In the genomic region with DNA sequence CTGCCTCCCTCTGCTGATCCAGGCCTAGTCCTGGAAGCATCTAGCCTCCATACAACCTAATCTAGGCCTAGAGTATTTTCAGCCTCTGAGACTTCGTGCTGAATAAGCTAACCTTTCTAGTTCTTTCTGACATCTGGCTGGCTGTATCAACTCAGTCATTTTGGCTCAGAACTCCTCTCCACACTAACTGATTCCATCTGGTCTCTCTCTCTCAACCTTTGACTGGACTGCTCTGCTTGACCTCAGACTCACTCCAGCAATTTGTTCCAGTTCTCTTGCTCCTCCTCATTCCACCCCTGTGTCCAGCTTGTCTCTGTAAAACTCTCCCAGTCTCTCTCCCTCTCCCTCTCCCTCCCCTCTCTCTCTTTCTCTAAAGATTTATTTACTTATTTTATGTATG, we compare ENCODE assay signal across 18 mouse cellular contexts. TPM values are rescaled to one million over a fixed set of nuclear protein-coding genes. Genes with fewer than 3 reads are reported as not detected.
A peak's percentile ranks its signal among the peaks of the same experiment; 100 is the strongest.
DNase-seq lines count a peak whose midpoint lies in the region; ATAC-seq and TF ChIP-seq lines count a peak whose summit lies in the region.
"Had no signal": no experiment of that assay in that cellular context is flagged by ENCODE, and none has a peak within 500 bp of the region (broad histone marks: within the 10 kb centered on the region; RNA-seq: fewer than 3 reads in every experiment).

No protein-coding gene starts in this region.

- no peaks in the 10 kb centered on the region for H3K27me3 ChIP-seq in lung, embryonic 14.5 days (ENCODE audit: insufficient read depth, low read length)
- no peaks in the 10 kb centered on the region for H3K27me3 ChIP-seq in embryonic facial prominence, embryonic 14.5 days (replicated peaks; ENCODE audit: control insufficient read depth, insufficient read depth, low read length)

- peak; percentile 53 for DNase-seq in lung, embryonic 14.5 days
- DNase-seq in lung, postnatal 25 days (ENCODE audit: low spot score) = no peak
- peak; percentile 61 for DNase-seq in embryonic facial prominence, embryonic 14.5 days (ENCODE audit: low spot score)
- DNase-seq in kidney, adult 8-10 months = peak; percentile 59 to 74
- peak; percentile 52 to 78 for DNase-seq in kidney, postnatal 36 days
- no peak for DNase-seq in spleen, postnatal 10 days (ENCODE audit: low spot score in 2 of 2)
- DNase-seq in adrenal gland, adult (ENCODE audit: inconsistent age in 2 of 2, low spot score in 1 of 2) = no peak
- DNase-seq: adrenal gland, postnatal 14 days; cerebellum, adult 8-10 months; forebrain, postnatal 0 days; gastrocnemius, postnatal 10 days; heart, adult 2 months; thymus, adult 18-20 months had no signal

- no peaks in the 10 kb centered on the region for H3K4me1 ChIP-seq in lung, embryonic 14.5 days (ENCODE audit: insufficient read depth)
- H3K4me1 ChIP-seq in embryonic facial prominence, embryonic 14.5 days (ENCODE audit: control insufficient read depth, insufficient read depth, low read length) = peaks cover 2% of the 10 kb centered on the region; the same call in 1 of the 2 replicates

- TF ChIP-seq CTCF in lung, embryonic 14.5 days (IDR thresholded peaks at IDR 0.05; ENCODE audit: low read depth) = no peak

- no peaks in the 10 kb centered on the region for H3K36me3 ChIP-seq in lung, embryonic 14.5 days (ENCODE audit: insufficient read depth)
- H3K36me3 ChIP-seq in embryonic facial prominence, embryonic 14.5 days (ENCODE audit: control insufficient read depth, insufficient read depth, low read length) = no peaks in the 10 kb centered on the region
- H3K36me3 ChIP-seq: liver, embryonic 15.5 days; midbrain, embryonic 10.5 days had no signal

- ATAC-seq in lung, embryonic 14.5 days (ENCODE audit: insufficient read depth) = no peak
- no peak for ATAC-seq in embryonic facial prominence, embryonic 14.5 days (ENCODE audit: low read depth)
- ATAC-seq: CD4-positive, CD25-positive, alpha-beta regulatory T cell, adult 4 months; forebrain, postnatal 0 days had no signal

- no peak overlapping the region for H3K4me2 ChIP-seq in lung, embryonic 14.5 days
- H3K4me2 ChIP-seq in embryonic facial prominence, embryonic 14.5 days (ENCODE audit: low read depth, low read length) = no peak overlapping the region
- H3K4me2 ChIP-seq: hindbrain, embryonic 14.5 days; liver, embryonic 15.5 days had no signal

- H3K9me3 ChIP-seq in lung, embryonic 14.5 days (ENCODE audit: low read depth, low read length) = no peaks in the 10 kb centered on the region
- H3K9me3 ChIP-seq in embryonic facial prominence, embryonic 14.5 days (ENCODE audit: control insufficient read depth, low read length) = no peaks in the 10 kb centered on the region
- H3K9me3 ChIP-seq: liver, embryonic 15.5 days; midbrain, embryonic 10.5 days had no signal

- H3K27ac ChIP-seq in lung, embryonic 14.5 days (ENCODE audit: low read depth) = no peak overlapping the region
- H3K27ac ChIP-seq in embryonic facial prominence, embryonic 14.5 days (replicated peaks; ENCODE audit: low read depth, low read length) = no peak overlapping the region
- H3K27ac ChIP-seq: heart, adult 2 months; hindbrain, embryonic 14.5 days; liver, embryonic 15.5 days; midbrain, embryonic 10.5 days had no signal

- 31% methylated on average over 1 of the region's 1 CpGs for WGBS in lung, embryonic 14.5 days
- WGBS in embryonic facial prominence, embryonic 14.5 days = 28% methylated on average over 1 of the region's 1 CpGs

- no peak overlapping the region for H3K9ac ChIP-seq in lung, embryonic 14.5 days
- H3K9ac ChIP-seq in embryonic facial prominence, embryonic 14.5 days (ENCODE audit: low read depth, low read length) = no peak overlapping the region
- H3K9ac ChIP-seq: forebrain, postnatal 0 days; hindbrain, embryonic 14.5 days; liver, embryonic 15.5 days had no signal

- no peak overlapping the region for H3K4me3 ChIP-seq in lung, embryonic 14.5 days (ENCODE audit: low read depth, low read length)
- H3K4me3 ChIP-seq in embryonic facial prominence, embryonic 14.5 days (ENCODE audit: low read depth, low read length) = no peak overlapping the region
- H3K4me3 ChIP-seq: heart, adult 2 months; liver, embryonic 15.5 days; midbrain, embryonic 10.5 days; myocyte had no signal

RNA-seq across cellular contexts. Expression of a gene that starts 8.6 kb away (rescaled TPM):
- 5.1 and 7.3 TPM in 2 replicates for polyA plus RNA-seq in lung, embryonic 14.5 days (2014; fragmentation: Nextera tagmentation; extraction: Ambion mirVana)
- polyA plus RNA-seq in embryonic facial prominence, embryonic 14.5 days (2014; fragmentation: Nextera tagmentation; extraction: Ambion mirVana) = 4.1 and 4.3 TPM in 2 replicates

RNA-seq across cellular contexts. Expression of a gene that starts 17.6 kb away (rescaled TPM):
- polyA plus RNA-seq in lung, embryonic 14.5 days (2014; fragmentation: Nextera tagmentation; extraction: Ambion mirVana) = 563 and 575 TPM in 2 replicates
- 294 and 347 TPM in 2 replicates for polyA plus RNA-seq in embryonic facial prominence, embryonic 14.5 days (2014; fragmentation: Nextera tagmentation; extraction: Ambion mirVana)

Comparison
In these comparisons a context has a peak if more than half of its experiments do, and no peak if none do; other contexts are left out.
1. DNase-seq: peak in lung, embryonic 14.5 days (single experiment), embryonic facial prominence, embryonic 14.5 days (single experiment), kidney, adult 8-10 months (2 of 2) and kidney, postnatal 36 days (2 of 2); none in lung, postnatal 25 days (single experiment), spleen, postnatal 10 days (0 of 2) and adrenal gland, adult (0 of 2).